Mouse (Mus musculus): Measurements from ENCODE around the gene Ramp3. TPM values are rescaled to one million over a fixed set of nuclear protein-coding genes. Genes with fewer than 3 reads are reported as not detected.
A peak's percentile ranks its signal among the peaks of the same experiment; 100 is the strongest.

The Ramp3 gene
- polyA plus RNA-seq, 1 experiment: 0.19 TPM

DNA sequence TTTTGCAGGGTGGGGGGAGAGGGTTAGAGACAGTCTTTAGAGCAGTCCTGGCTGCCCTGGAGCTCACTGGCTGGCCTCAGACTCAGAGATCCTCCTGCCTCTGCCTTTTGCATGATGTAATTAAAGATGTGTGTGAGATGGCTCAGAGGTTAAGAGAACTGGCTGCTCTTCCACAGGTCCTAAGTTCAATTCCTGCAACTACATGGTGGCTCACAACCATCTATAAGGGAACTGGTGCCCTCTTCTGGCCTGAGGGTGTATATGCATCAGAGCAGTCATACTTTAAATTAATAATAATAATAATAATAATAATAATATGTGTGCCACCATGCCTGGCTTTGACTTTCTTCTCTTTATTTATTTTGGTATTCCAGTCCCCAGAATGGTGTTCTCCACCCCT lies 28.7 kb upstream of the Ramp3 start:
- H3ac ChIP-seq (ENCODE audit: control insufficient read depth, insufficient read length): no peak overlapping the region
- H3K36me3 ChIP-seq (ENCODE audit: control insufficient read depth, insufficient read depth): no peaks in the 10 kb centered on the region
- peaks cover 17% of the 10 kb centered on the region for H3K79me2 ChIP-seq (ENCODE audit: control insufficient read depth, insufficient read depth)
- no peak overlapping the region for H3K4me3 ChIP-seq
- H3K27me3 ChIP-seq (ENCODE audit: control insufficient read depth, insufficient read depth, insufficient read length): no peaks in the 10 kb centered on the region
- no peak overlapping the region for H3K4me2 ChIP-seq (ENCODE audit: low read depth)
- TF ChIP-seq CEBPB (IDR thresholded peaks at IDR 0.05; ENCODE audit: insufficient read depth, poor library complexity, severe bottlenecking) (no peak), TCF12 (IDR thresholded peaks at IDR 0.05; ENCODE audit: insufficient read depth, poor library complexity, severe bottlenecking) (no peak), MYOD1 (IDR thresholded peaks at IDR 0.05; ENCODE audit: control insufficient read depth in 1 of 3, insufficient read length in 2 of 3, low read depth in 2 of 3) (no peak), USF1 (IDR thresholded peaks at IDR 0.05; ENCODE audit: low read depth) (no peak), REST (IDR thresholded peaks at IDR 0.05; ENCODE audit: insufficient read depth, insufficient read length) (no peak), E2F4 (IDR thresholded peaks at IDR 0.05; ENCODE audit: insufficient read depth) (no peak), MYOG (IDR thresholded peaks at IDR 0.05; ENCODE audit: control insufficient read depth in 1 of 3, insufficient read depth in 1 of 3, insufficient read length in 2 of 3, low read depth in 2 of 3) (no peak), POLR2A (IDR thresholded peaks at IDR 0.05; ENCODE audit: insufficient read length, low read depth) (no peak), POLR2AphosphoS2 (IDR thresholded peaks at IDR 0.05; ENCODE audit: insufficient read length, low read depth) (no peak), SRF (IDR thresholded peaks at IDR 0.05; ENCODE audit: control insufficient read depth, insufficient read length, low read depth) (no peak), TCF3 (IDR thresholded peaks at IDR 0.05; ENCODE audit: insufficient read length, low read depth) (no peak), MAX (IDR thresholded peaks at IDR 0.05; ENCODE audit: low read depth) (no peak)

DNA sequence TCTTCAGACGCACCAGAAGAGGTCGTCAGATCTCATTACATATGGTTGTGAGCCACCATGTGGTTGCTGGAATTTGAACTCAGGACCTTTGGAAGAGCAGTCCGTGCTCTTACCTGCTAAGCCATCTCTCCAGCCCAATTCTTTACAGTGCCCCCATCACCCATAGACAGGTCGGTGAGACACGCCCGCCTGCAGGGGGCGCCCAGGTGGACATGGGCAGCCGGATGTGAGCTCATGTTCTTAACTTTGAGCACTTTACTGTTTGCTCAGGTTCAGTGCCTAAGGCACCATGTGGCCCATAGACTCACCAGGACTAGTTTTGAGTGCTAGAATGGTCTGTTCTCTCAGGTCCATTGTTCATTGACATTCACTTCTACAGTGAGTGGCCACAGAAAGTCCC lies 22.2 kb upstream of the Ramp3 start:
- H3K4me3 ChIP-seq: no peak overlapping the region
- no peaks in the 10 kb centered on the region for H3K36me3 ChIP-seq (ENCODE audit: control insufficient read depth, insufficient read depth)
- no peak for TF ChIP-seq MAX (IDR thresholded peaks at IDR 0.05; ENCODE audit: low read depth)
- TF ChIP-seq POLR2AphosphoS2 (IDR thresholded peaks at IDR 0.05; ENCODE audit: insufficient read length, low read depth): no peak
- no peak for TF ChIP-seq TCF3 (IDR thresholded peaks at IDR 0.05; ENCODE audit: insufficient read length, low read depth)
- no peak for TF ChIP-seq TCF12 (IDR thresholded peaks at IDR 0.05; ENCODE audit: insufficient read depth, poor library complexity, severe bottlenecking)
- TF ChIP-seq MYOG (IDR thresholded peaks at IDR 0.05; ENCODE audit: control insufficient read depth in 1 of 3, insufficient read depth in 1 of 3, insufficient read length in 2 of 3, low read depth in 2 of 3): no peak
- no peak for TF ChIP-seq SRF (IDR thresholded peaks at IDR 0.05; ENCODE audit: control insufficient read depth, insufficient read length, low read depth)
- no peak for TF ChIP-seq USF1 (IDR thresholded peaks at IDR 0.05; ENCODE audit: low read depth)
- TF ChIP-seq MYOD1 (IDR thresholded peaks at IDR 0.05; ENCODE audit: control insufficient read depth in 1 of 3, insufficient read length in 2 of 3, low read depth in 2 of 3): no peak
- no peak for TF ChIP-seq E2F4 (IDR thresholded peaks at IDR 0.05; ENCODE audit: insufficient read depth)
- no peak for TF ChIP-seq POLR2A (IDR thresholded peaks at IDR 0.05; ENCODE audit: insufficient read length, low read depth)
- TF ChIP-seq CEBPB (IDR thresholded peaks at IDR 0.05; ENCODE audit: insufficient read depth, poor library complexity, severe bottlenecking): no peak
- no peak overlapping the region for H3K4me2 ChIP-seq (ENCODE audit: low read depth)
- H3K79me2 ChIP-seq (ENCODE audit: control insufficient read depth, insufficient read depth): no peaks in the 10 kb centered on the region
- H3K27me3 ChIP-seq (ENCODE audit: control insufficient read depth, insufficient read depth, insufficient read length): no peaks in the 10 kb centered on the region
- H3ac ChIP-seq (ENCODE audit: control insufficient read depth, insufficient read length): no peak overlapping the region

DNA sequence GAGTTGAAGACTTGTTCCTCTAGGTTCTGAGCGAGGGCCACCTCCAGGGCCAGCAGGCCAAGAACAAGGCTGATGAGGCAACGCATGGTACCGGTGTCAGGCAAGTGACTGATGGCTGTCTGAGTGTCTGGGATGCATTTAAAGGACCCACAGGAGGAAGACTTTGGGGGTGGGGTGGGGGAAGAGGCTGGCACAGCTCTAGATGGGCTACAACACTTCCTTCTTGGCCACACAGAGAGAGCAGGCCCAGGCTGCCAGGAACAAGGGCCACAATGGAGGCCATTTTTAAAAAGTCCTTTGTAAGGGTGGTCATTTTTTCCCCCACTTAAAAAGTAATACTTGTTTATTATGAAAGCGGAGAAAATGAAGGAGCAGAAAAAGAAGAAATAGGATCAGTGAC lies 19.8 kb upstream of the Ramp3 start, which contains the start of gene Wap:
TSS of gene Wap (minus strand) at position 101 of the 400 bp plus-strand sequence.
- Histone ChIP-seq H3K4me2 (ENCODE audit: low read depth) (no peak within 1 kb of the TSS), H3K4me3 (no peak within 1 kb of the TSS), H3K27me3 (ENCODE audit: control insufficient read depth, insufficient read depth, insufficient read length) (peaks cover 6% of the 10 kb centered on the region), H3ac (ENCODE audit: control insufficient read depth, insufficient read length) (no peak within 1 kb of the TSS), H3K79me2 (ENCODE audit: control insufficient read depth, insufficient read depth) (no peaks in the 10 kb centered on the region), H3K36me3 (ENCODE audit: control insufficient read depth, insufficient read depth) (no peaks in the 10 kb centered on the region)
- TF ChIP-seq SRF (IDR thresholded peaks at IDR 0.05; ENCODE audit: control insufficient read depth, insufficient read length, low read depth) (no peak), USF1 (IDR thresholded peaks at IDR 0.05; ENCODE audit: low read depth) (no peak), POLR2A (IDR thresholded peaks at IDR 0.05; ENCODE audit: insufficient read length, low read depth) (no peak), TCF3 (IDR thresholded peaks at IDR 0.05; ENCODE audit: insufficient read length, low read depth) (no peak), MYOD1 (IDR thresholded peaks at IDR 0.05; ENCODE audit: control insufficient read depth in 1 of 3, insufficient read length in 2 of 3, low read depth in 2 of 3) (no peak), E2F4 (IDR thresholded peaks at IDR 0.05; ENCODE audit: insufficient read depth) (no peak), MYOG (IDR thresholded peaks at IDR 0.05; ENCODE audit: control insufficient read depth in 1 of 3, insufficient read depth in 1 of 3, insufficient read length in 2 of 3, low read depth in 2 of 3) (no peak), REST (IDR thresholded peaks at IDR 0.05; ENCODE audit: insufficient read depth, insufficient read length) (no peak), MAX (IDR thresholded peaks at IDR 0.05; ENCODE audit: low read depth) (no peak), CEBPB (IDR thresholded peaks at IDR 0.05; ENCODE audit: insufficient read depth, poor library complexity, severe bottlenecking) (no peak), TCF12 (IDR thresholded peaks at IDR 0.05; ENCODE audit: insufficient read depth, poor library complexity, severe bottlenecking) (no peak), POLR2AphosphoS2 (IDR thresholded peaks at IDR 0.05; ENCODE audit: insufficient read length, low read depth) (no peak)

DNA sequence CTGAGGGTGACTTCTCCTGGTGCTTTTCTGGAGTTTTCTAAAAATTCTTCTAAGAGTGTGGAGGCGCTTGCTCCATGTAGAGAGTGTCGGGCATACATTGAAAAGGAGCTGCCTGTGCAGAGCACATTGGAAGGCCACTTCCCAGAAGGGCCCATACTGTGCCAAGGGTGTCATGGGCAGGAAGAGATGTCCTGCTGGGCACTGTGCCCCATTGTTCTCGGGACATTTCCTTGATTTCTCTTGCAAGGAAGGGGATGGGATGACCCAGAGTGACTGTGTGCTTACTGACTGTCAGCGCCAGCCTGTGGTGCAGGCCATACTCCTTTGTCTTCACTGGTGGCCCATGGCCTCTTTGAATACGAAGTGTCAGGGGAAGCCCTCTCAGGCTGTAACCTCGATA lies 19.2 kb upstream of the Ramp3 start:
- Histone ChIP-seq H3K4me2 (ENCODE audit: low read depth) (no peak overlapping the region), H3ac (ENCODE audit: control insufficient read depth, insufficient read length) (no peak overlapping the region), H3K79me2 (ENCODE audit: control insufficient read depth, insufficient read depth) (no peaks in the 10 kb centered on the region), H3K36me3 (ENCODE audit: control insufficient read depth, insufficient read depth) (no peaks in the 10 kb centered on the region), H3K27me3 (ENCODE audit: control insufficient read depth, insufficient read depth, insufficient read length) (peaks cover 11% of the 10 kb centered on the region), H3K4me3 (no peak overlapping the region)
- TF ChIP-seq REST (IDR thresholded peaks at IDR 0.05; ENCODE audit: insufficient read depth, insufficient read length) (no peak), CEBPB (IDR thresholded peaks at IDR 0.05; ENCODE audit: insufficient read depth, poor library complexity, severe bottlenecking) (no peak), POLR2A (IDR thresholded peaks at IDR 0.05; ENCODE audit: insufficient read length, low read depth) (no peak), SRF (IDR thresholded peaks at IDR 0.05; ENCODE audit: control insufficient read depth, insufficient read length, low read depth) (no peak), MAX (IDR thresholded peaks at IDR 0.05; ENCODE audit: low read depth) (no peak)

DNA sequence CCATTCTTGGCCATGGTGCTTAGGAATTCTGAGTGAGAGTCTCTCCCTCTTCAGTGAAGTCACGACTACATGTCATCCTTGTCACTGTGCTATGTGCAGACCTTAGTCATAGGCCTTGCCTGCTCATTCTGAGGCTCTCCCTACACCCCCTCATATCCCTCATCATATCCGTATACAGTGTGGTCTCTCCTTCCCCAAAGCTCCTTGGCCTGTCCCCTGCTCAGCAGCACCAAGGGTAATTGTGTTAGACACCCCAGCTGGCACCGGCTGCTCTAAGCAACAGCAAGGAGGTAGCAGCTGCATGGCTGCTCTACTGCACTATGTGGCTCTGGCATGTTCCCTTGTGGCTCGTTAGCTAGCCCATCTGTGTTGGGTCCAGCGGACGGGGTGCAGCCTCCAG lies 13.8 kb upstream of the Ramp3 start:
- Histone ChIP-seq H3ac (ENCODE audit: control insufficient read depth, insufficient read length) (no peak overlapping the region), H3K36me3 (ENCODE audit: control insufficient read depth, insufficient read depth) (no peaks in the 10 kb centered on the region), H3K27me3 (ENCODE audit: control insufficient read depth, insufficient read depth, insufficient read length) (peaks cover 12% of the 10 kb centered on the region), H3K4me2 (ENCODE audit: low read depth) (no peak overlapping the region), H3K4me3 (no peak overlapping the region), H3K79me2 (ENCODE audit: control insufficient read depth, insufficient read depth) (no peaks in the 10 kb centered on the region)
- TF ChIP-seq CEBPB (IDR thresholded peaks at IDR 0.05; ENCODE audit: insufficient read depth, poor library complexity, severe bottlenecking) (no peak), MYOG (IDR thresholded peaks at IDR 0.05; ENCODE audit: control insufficient read depth in 1 of 3, insufficient read depth in 1 of 3, insufficient read length in 2 of 3, low read depth in 2 of 3) (peak in 2 of 3 experiments; percentile 51 to 53), MAX (IDR thresholded peaks at IDR 0.05; ENCODE audit: low read depth) (no peak), POLR2A (IDR thresholded peaks at IDR 0.05; ENCODE audit: insufficient read length, low read depth) (no peak), TCF12 (IDR thresholded peaks at IDR 0.05; ENCODE audit: insufficient read depth, poor library complexity, severe bottlenecking) (no peak), REST (IDR thresholded peaks at IDR 0.05; ENCODE audit: insufficient read depth, insufficient read length) (no peak), E2F4 (IDR thresholded peaks at IDR 0.05; ENCODE audit: insufficient read depth) (no peak), MYOD1 (IDR thresholded peaks at IDR 0.05; ENCODE audit: control insufficient read depth in 1 of 3, insufficient read length in 2 of 3, low read depth in 2 of 3) (peak in 2 of 3 experiments; percentile 38 to 54), SRF (IDR thresholded peaks at IDR 0.05; ENCODE audit: control insufficient read depth, insufficient read length, low read depth) (no peak), USF1 (IDR thresholded peaks at IDR 0.05; ENCODE audit: low read depth) (no peak), POLR2AphosphoS2 (IDR thresholded peaks at IDR 0.05; ENCODE audit: insufficient read length, low read depth) (no peak), TCF3 (IDR thresholded peaks at IDR 0.05; ENCODE audit: insufficient read length, low read depth) (peak; percentile 3)
